Mouse (Mus musculus) olfactory bulb, adult 2 months (tissue): Measurements from ENCODE around the gene Bzw2.

Source experiments
- CTCF ChIP-seq: fragments of 200-500 bp; IDR thresholded peaks from 2 replicates; pipeline ENCODE4 v1.5.1; 2012; ENCODE audit warnings: low read depth, mild to moderate bottlenecking, low read length, moderate library complexity; ENCODE audit not compliant: insufficient read depth
- POLR2A ChIP-seq: fragments of 200-500 bp; IDR thresholded peaks from 2 replicates; pipeline ENCODE4 v1.6.1; 2012; ENCODE audit warnings: mild to moderate bottlenecking, low read depth, low read length, moderate library complexity; ENCODE audit not compliant: insufficient read depth

DNA sequence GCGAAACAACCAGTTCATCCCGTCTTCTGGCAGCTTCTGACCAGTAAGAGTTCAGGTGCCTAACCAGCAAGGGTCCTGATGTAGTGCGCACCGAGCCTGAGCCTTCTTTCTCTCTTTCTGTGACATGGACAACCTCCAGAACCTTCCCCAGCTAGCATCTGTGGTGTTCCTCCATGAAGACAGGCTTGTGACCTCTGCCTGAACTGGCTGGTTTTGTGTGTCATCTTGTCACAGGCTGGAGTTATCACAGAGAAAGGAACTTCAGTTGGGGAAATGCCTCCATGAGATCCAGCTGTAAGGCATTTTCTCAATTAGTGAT lies 54.3 kb downstream of the Bzw2 start:
- TF ChIP-seq POLR2A = no peak
- no peak for TF ChIP-seq CTCF
